ENCODE assay signal across 9 mouse cellular contexts in the genomic region with DNA sequence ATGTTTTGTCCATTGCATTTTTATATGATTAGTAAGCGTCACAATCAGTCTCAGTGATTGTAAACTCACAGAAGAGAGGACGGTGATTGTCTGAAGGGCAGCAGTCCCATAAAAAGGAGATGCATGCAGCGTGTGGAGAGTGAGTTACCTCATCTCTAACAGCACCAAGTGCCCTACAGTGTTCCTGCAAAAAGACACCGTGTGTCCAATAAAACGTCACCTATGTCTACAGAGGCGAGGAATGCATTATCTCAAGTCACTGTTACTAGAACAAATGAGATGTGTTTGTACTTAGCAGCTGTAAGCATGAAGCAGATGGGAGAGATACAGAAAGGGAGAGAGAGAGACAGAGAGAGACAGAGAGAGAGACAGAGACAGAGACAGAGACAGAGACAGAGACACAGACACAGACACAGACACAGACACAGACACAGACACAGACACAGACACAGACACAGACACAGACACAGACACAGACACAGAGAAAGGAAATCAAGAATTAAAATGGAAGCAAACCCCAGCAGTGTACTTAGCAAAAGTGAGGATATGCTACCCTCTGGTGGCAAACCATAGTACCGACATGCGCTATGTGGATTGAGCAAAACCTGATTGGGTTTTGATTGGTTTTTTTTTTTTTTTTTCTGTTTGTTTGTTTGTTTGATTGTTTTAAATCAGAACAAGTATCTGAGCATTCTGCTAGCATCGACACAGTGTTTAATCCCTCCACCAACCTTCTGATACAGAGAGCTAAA.
DNase-seq lines count a peak whose midpoint lies in the region; ATAC-seq and TF ChIP-seq lines count a peak whose summit lies in the region.
"Had no signal": no experiment of that assay in that cellular context is flagged by ENCODE, and none has a peak within 500 bp of the region (broad histone marks: within the 10 kb centered on the region; RNA-seq: fewer than 3 reads in every experiment).

No protein-coding gene starts in this region.

- WGBS in liver, embryonic 12.5 days (ENCODE audit: insufficient replicate concordance): 42% methylated on average over 9 of the region's 9 CpGs
- whole genome bisulfite sequencing in stomach, postnatal 0 days: 29% methylated on average over 9 of the region's 9 CpGs

- TF ChIP-seq POLR2A in cortical plate, adult 2 months (IDR thresholded peaks at IDR 0.05; ENCODE audit: extremely low read depth, insufficient read depth, low read length): no peak

- DNase-seq in liver (peak; percentile 12), WW6 (ENCODE audit: low read depth, low spot score) (peak; percentile 16)
- peak; percentile 53 to 74 for DNase-seq in layer of hippocampus, adult 2 months (ENCODE audit: low spot score in 2 of 2)
- peak; percentile 23 for DNase-seq in stomach, postnatal 0 days (ENCODE audit: low spot score)

- H3K27ac ChIP-seq in liver, embryonic 12.5 days: no peak overlapping the region
- no peak overlapping the region for H3K27ac ChIP-seq in cortical plate, adult 2 months (ENCODE audit: insufficient read depth, low read length)
- H3K27ac ChIP-seq in layer of hippocampus, adult 2 months: no peak overlapping the region; the same call in 1 of the 2 replicates
- H3K27ac ChIP-seq in stomach, postnatal 0 days (replicated peaks): no peak overlapping the region
- H3K27ac ChIP-seq: embryonic facial prominence, embryonic 15.5 days had no signal

- TF ChIP-seq CTCF in cortical plate, adult 2 months (IDR thresholded peaks at IDR 0.05; ENCODE audit: extremely low read depth, insufficient read depth, low read length): peak; percentile 78
- peak; percentile 80 for TF ChIP-seq CTCF in layer of hippocampus, adult 2 months (conservative IDR thresholded peaks at IDR 0.05)
- TF ChIP-seq CTCF in stomach, postnatal 0 days (IDR thresholded peaks at IDR 0.05; ENCODE audit: low read depth): peak; percentile 84

- no peak for TF ChIP-seq EP300 in stomach, postnatal 0 days (optimal IDR thresholded peaks at IDR 0.05)

- no peak overlapping the region for H3K4me3 ChIP-seq in liver, embryonic 12.5 days
- H3K4me3 ChIP-seq in cortical plate, adult 2 months (ENCODE audit: insufficient read depth, low read length): peak overlapping the region; percentile 23; the same call in 1 of the 2 replicates
- H3K4me3 ChIP-seq in layer of hippocampus, adult 2 months: peak overlapping the region; percentile 6; the same call in 1 of the 2 replicates
- H3K4me3 ChIP-seq in stomach, postnatal 0 days (ENCODE audit: low read depth, low read length): no peak overlapping the region
- H3K4me3 ChIP-seq: embryonic facial prominence, embryonic 15.5 days had no signal

- H3K36me3 ChIP-seq in liver, embryonic 12.5 days: no peaks in the 10 kb centered on the region
- H3K36me3 ChIP-seq in stomach, postnatal 0 days (ENCODE audit: control insufficient read depth, insufficient read depth, low read length): no peaks in the 10 kb centered on the region
- H3K36me3 ChIP-seq: embryonic facial prominence, embryonic 15.5 days had no signal

- H3K4me1 ChIP-seq in liver, embryonic 12.5 days: no peaks in the 10 kb centered on the region
- peaks cover 2% of the 10 kb centered on the region; the same call in 1 of the 2 replicates for H3K4me1 ChIP-seq in cortical plate, adult 2 months (ENCODE audit: control insufficient read depth, insufficient read depth, low read length)
- no peaks in the 10 kb centered on the region for H3K4me1 ChIP-seq in stomach, postnatal 0 days (replicated peaks; ENCODE audit: control insufficient read depth, insufficient read depth)
- H3K4me1 ChIP-seq: embryonic facial prominence, embryonic 15.5 days had no signal

- ATAC-seq in liver, embryonic 12.5 days: no peak
- peak; percentile 87 to 88; a peak in 3 of 4 replicates for ATAC-seq in hematopoietic stem cell, adult 5-6 weeks (replicated peaks in 1 of 2; ENCODE audit: insufficient read depth in 1 of 2, low FRiP score in 2 of 2, low TSS enrichment in 1 of 2, low read depth in 1 of 2, poor library complexity in 2 of 2, severe bottlenecking in 2 of 2)
- peak; percentile 99 for ATAC-seq in megakaryocyte progenitor cell, adult 5-6 weeks (replicated peaks; ENCODE audit: poor library complexity)
- ATAC-seq in stomach, postnatal 0 days (ENCODE audit: low FRiP score, low TSS enrichment): peak; percentile 80; the same call in 1 of the 2 replicates

- no peak overlapping the region for H3K4me2 ChIP-seq in liver, embryonic 12.5 days
- H3K4me2 ChIP-seq in stomach, postnatal 0 days (replicated peaks; ENCODE audit: low read depth): no peak overlapping the region
- H3K4me2 ChIP-seq: embryonic facial prominence, embryonic 15.5 days had no signal

- H3K9me3 ChIP-seq in liver, embryonic 12.5 days (replicated peaks): no peaks in the 10 kb centered on the region
- no peaks in the 10 kb centered on the region for H3K9me3 ChIP-seq in stomach, postnatal 0 days (ENCODE audit: control insufficient read depth, low read length)
- H3K9me3 ChIP-seq: embryonic facial prominence, embryonic 15.5 days had no signal

- H3K9ac ChIP-seq in liver, embryonic 12.5 days: no peak overlapping the region
- H3K9ac ChIP-seq in stomach, postnatal 0 days (ENCODE audit: low read length): no peak overlapping the region
- H3K9ac ChIP-seq: embryonic facial prominence, embryonic 15.5 days had no signal

- no peaks in the 10 kb centered on the region for H3K27me3 ChIP-seq in liver, embryonic 12.5 days (replicated peaks)
- no peaks in the 10 kb centered on the region for H3K27me3 ChIP-seq in stomach, postnatal 0 days (ENCODE audit: control insufficient read depth, insufficient read depth, low read length)
- H3K27me3 ChIP-seq: embryonic facial prominence, embryonic 15.5 days had no signal

Comparison
In these comparisons a context has a peak if more than half of its experiments do, and no peak if none do; other contexts are left out.
1. DNase-seq: peak in every context shown above with its lines; median percentile 64 in layer of hippocampus, adult 2 months; 23 in stomach, postnatal 0 days; 16 in WW6; 12 in liver.
2. H3K4me3 ChIP-seq: peak in cortical plate, adult 2 months (single experiment) and layer of hippocampus, adult 2 months (single experiment); none in liver, embryonic 12.5 days (single experiment) and stomach, postnatal 0 days (single experiment).
3. Peak in every context shown above with its lines, with median percentiles within 50 percentile points of each other: CTCF ChIP-seq.